Mouse (Mus musculus) midbrain, embryonic 10.5 days (tissue): ENCODE measurements around the gene Hmx1. TPM values are rescaled to one million over a fixed set of nuclear protein-coding genes. Genes with fewer than 3 reads are reported as not detected.

Experiments used
- DNase-seq: peaks from one replicate; pipeline ENCODE4 v3.0.0-alpha.2; 2017; ENCODE audit warnings: low spot score
- H3K27ac ChIP-seq: fragments of 300-500 bp; sonication (generic); replicated peaks from 2 replicates; pipeline ENCODE4 v1.5.1; 2016; ENCODE audit warnings: mild to moderate bottlenecking
- H3K27me3 ChIP-seq: fragments of 300-500 bp; sonication (generic); 2 replicates; pipeline ENCODE4 v1.6.1; 2016; ENCODE audit warnings: low read depth, mild to moderate bottlenecking; ENCODE audit not compliant: poor library complexity, severe bottlenecking
- H3K36me3 ChIP-seq: fragments of 300-500 bp; sonication (generic); 2 replicates; pipeline ENCODE4 v1.6.1; 2016; ENCODE audit warnings: mild to moderate bottlenecking, moderate library complexity
- H3K4me1 ChIP-seq: fragments of 300-500 bp; sonication (generic); 2 replicates; pipeline ENCODE4 v1.6.1; 2016
- H3K4me3 ChIP-seq: fragments of 300-500 bp; sonication (generic); 2 replicates; pipeline ENCODE4 v1.5.1; 2016; ENCODE audit warnings: mild to moderate bottlenecking, moderate library complexity
- H3K9me3 ChIP-seq: fragments of 300-500 bp; sonication (generic); replicated peaks from 2 replicates; pipeline ENCODE4 v1.6.1; 2016; ENCODE audit warnings: mild to moderate bottlenecking
- WGBS: fragments of 180-500 bp; shearing (Covaris S2); methylation state at CpG from one replicate; pipeline ENCODE4 v1.1.7; 2016; 5-methylcytosine and 5-hydroxymethylcytosine counted together
- polyA plus RNA-seq: library from polyadenylated mRNA; unstranded; fragments of >200 nt; fragmentation: Nextera tagmentation; extraction: Ambion mirVana; gene quantifications from 2 replicates; pipeline ENCODE4 v1.2.1, GENCODE M21; 2016

Gene Hmx1
- polyA plus RNA-seq, 1 experiment from 2014 or later, result 0.99 TPM

DNA sequence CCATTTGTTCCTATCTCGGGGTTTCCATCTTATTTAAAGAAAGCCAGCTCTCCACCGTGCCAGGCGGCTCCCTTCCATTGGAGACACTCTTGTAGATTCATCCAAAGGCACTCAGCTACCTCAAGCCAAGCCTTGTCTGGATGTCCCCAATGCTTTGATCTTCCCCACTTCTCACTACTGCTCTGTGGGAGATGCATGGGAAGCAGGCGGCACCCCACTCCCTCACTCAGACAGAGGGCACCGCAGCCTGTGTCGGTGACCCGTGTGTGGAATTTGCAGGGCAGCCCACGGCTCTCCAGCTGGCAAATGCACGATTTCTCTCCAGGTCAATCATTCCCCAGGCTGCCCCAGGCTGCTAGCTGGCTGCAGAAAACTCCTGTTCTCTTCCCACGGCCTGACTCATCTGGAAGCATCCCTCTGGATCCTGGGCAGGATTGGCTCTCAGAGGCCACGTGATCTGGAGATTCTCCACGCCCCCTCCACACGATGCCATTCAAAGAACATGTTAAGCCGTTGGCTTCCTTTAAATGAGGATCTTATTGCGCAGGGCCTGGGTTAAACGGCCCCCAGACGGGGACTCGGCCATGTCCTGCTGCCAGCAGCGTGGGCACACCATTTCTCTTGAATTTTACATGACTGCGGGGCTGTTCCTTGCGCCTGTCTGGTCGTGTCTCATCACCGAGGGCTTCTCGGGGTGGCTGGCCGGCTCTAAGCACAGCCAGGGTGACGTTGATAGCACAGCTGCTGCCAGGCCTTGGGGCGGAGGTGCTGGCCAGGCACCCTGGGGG is 58.9 kb downstream of the Hmx1 start:
- DNase-seq, result peak; percentile 84
- Histone ChIP-seq H3K27me3 (peaks cover 51% of the 10 kb centered on the region), H3K27ac (peak overlapping the region; percentile 85), H3K4me3 (peak overlapping the region; percentile 54), H3K4me1 (peaks cover 20% of the 10 kb centered on the region), H3K9me3 (no peaks in the 10 kb centered on the region), H3K36me3 (no peaks in the 10 kb centered on the region)
- WGBS, result 23% methylated on average over 27 of the region's 27 CpGs

Other genes with a start within 250 kb of the Hmx1 start
- not detected in 2 replicates for gene Adra2c, start 110.8 kb upstream of the Hmx1 start, polyA plus RNA-seq
- gene Cpz, start 136.6 kb downstream of the Hmx1 start, polyA plus RNA-seq, result 3.5 and 4.9 TPM in 2 replicates
- gene Trmt44, start 186.0 kb downstream of the Hmx1 start, polyA plus RNA-seq, result 8.7 and 9.1 TPM in 2 replicates
- gene Acox3, start 193.9 kb downstream of the Hmx1 start, polyA plus RNA-seq, result 10.2 and 16.1 TPM in 2 replicates